Mouse (Mus musculus) heart, embryonic 12.5 days (tissue): ENCODE measurements around the gene Rtn4rl1. TPM values are rescaled to one million over a fixed set of nuclear protein-coding genes. Genes with fewer than 3 reads are reported as not detected.

Source experiments
- ATAC-seq: fragments of 200-750 bp; cut with Nextera tagmentation; 2 replicates; pipeline ENCODE4 v1.8.0; 2017; ENCODE audit warnings: moderate TSS enrichment, moderate library complexity; ENCODE audit not compliant: insufficient number of reproducible peaks, low FRiP score
- H3K27ac ChIP-seq: fragments of 300-500 bp; sonication (generic); 2 replicates; pipeline ENCODE4 v1.5.1; 2016; ENCODE audit warnings: mild to moderate bottlenecking, moderate library complexity; ENCODE audit not compliant: poor library complexity, severe bottlenecking
- H3K27me3 ChIP-seq: fragments of 300-500 bp; sonication (generic); replicated peaks from 2 replicates; pipeline ENCODE4 v1.6.1; 2016; ENCODE audit warnings: mild to moderate bottlenecking, moderate library complexity
- H3K36me3 ChIP-seq: fragments of 300-500 bp; sonication (generic); 2 replicates; pipeline ENCODE4 v1.6.1; 2016; ENCODE audit warnings: mild to moderate bottlenecking, moderate library complexity
- H3K4me1 ChIP-seq: fragments of 300-500 bp; sonication (generic); replicated peaks from 2 replicates; pipeline ENCODE4 v1.6.1; 2016; ENCODE audit warnings: mild to moderate bottlenecking
- H3K4me2 ChIP-seq: fragments of 300-500 bp; sonication (generic); 2 replicates; pipeline ENCODE4 v1.6.1; 2016; ENCODE audit warnings: mild to moderate bottlenecking, moderate library complexity
- H3K4me3 ChIP-seq: fragments of 300-500 bp; sonication (generic); 2 replicates; pipeline ENCODE4 v1.5.1; 2016; ENCODE audit warnings: mild to moderate bottlenecking
- H3K9ac ChIP-seq: fragments of 300-500 bp; sonication (generic); 2 replicates; pipeline ENCODE4 v1.6.1; 2016; ENCODE audit warnings: mild to moderate bottlenecking, moderate library complexity
- H3K9me3 ChIP-seq: fragments of 300-500 bp; sonication (generic); replicated peaks from 2 replicates; pipeline ENCODE4 v1.6.1; 2016; ENCODE audit warnings: mild to moderate bottlenecking, moderate library complexity
- whole genome bisulfite sequencing: fragments of 180-500 bp; shearing (Covaris S2); methylation state at CpG from one replicate; pipeline ENCODE4 v1.1.7; 2016; 5-methylcytosine and 5-hydroxymethylcytosine counted together
- microRNA counts: library from miRNA; unstranded; fragments of <30 nt; microRNA quantifications from one replicate; lab custom pipeline; 2017
- microRNA-seq: library from miRNA; unstranded; fragments of <30 nt; microRNA quantifications from one replicate; pipeline ENCODE4, GENCODE M21; 2017
- polyA plus RNA-seq: library from polyadenylated mRNA; unstranded; fragments of >200 nt; fragmentation: Nextera tagmentation; extraction: Ambion mirVana; gene quantifications from 2 replicates; pipeline ENCODE4 v1.2.1, GENCODE M21; 2016

Rtn4rl1 gene
- polyA plus RNA-seq, 1 experiment from 2014 or later: 16.8 TPM

GRCm38 (mm10) chr11:75308650-75309049 lies 115.1 kb downstream of the Rtn4rl1 start:
- peaks cover 85% of the 10 kb centered on the region for H3K36me3 ChIP-seq

GRCm38 (mm10) chr11:75310813-75311212 lies 117.2 kb downstream of the Rtn4rl1 start:
- Histone ChIP-seq H3K4me3 (no peak overlapping the region), H3K27me3 (no peaks in the 10 kb centered on the region), H3K27ac (no peak overlapping the region), H3K4me2 (no peak overlapping the region), H3K9me3 (no peaks in the 10 kb centered on the region), H3K4me1 (no peaks in the 10 kb centered on the region), H3K36me3 (peaks cover 91% of the 10 kb centered on the region), H3K9ac (no peak overlapping the region)
- 85% methylated on average over 8 of the region's 8 CpGs for WGBS
- ATAC-seq: no peak

More at GRCm38 (mm10) chr11:75308650-75309049, 115.1 kb downstream of the Rtn4rl1 start:
- Histone ChIP-seq H3K4me2 (no peak overlapping the region), H3K27me3 (no peaks in the 10 kb centered on the region), H3K9ac (no peak overlapping the region), H3K4me1 (no peaks in the 10 kb centered on the region), H3K27ac (no peak overlapping the region), H3K4me3 (no peak overlapping the region), H3K9me3 (no peaks in the 10 kb centered on the region)
- ATAC-seq: no peak
- 87% methylated on average over 4 of the region's 4 CpGs for WGBS

- WGBS: 86% methylated on average over 6 of the region's 6 CpGs
- H3K9ac ChIP-seq: no peak overlapping the region
Observed at GRCm38 (mm10) chr11:75311751-75312150, 118.2 kb downstream of the Rtn4rl1 start.

GRCm38 (mm10) chr11:75313834-75314233 lies 120.3 kb downstream of the Rtn4rl1 start:
- peaks cover 84% of the 10 kb centered on the region for H3K36me3 ChIP-seq
- ATAC-seq: no peak
- H3K27ac ChIP-seq: no peak overlapping the region
- 80% methylated on average over 8 of the region's 8 CpGs for WGBS
- H3K4me3 ChIP-seq: no peak overlapping the region
- H3K4me2 ChIP-seq: no peak overlapping the region
- no peak overlapping the region for H3K9ac ChIP-seq
- H3K9me3 ChIP-seq: no peaks in the 10 kb centered on the region
- no peaks in the 10 kb centered on the region for H3K27me3 ChIP-seq
- no peaks in the 10 kb centered on the region; the same call in 1 of the 2 replicates for H3K4me1 ChIP-seq

More at GRCm38 (mm10) chr11:75311751-75312150, 118.2 kb downstream of the Rtn4rl1 start:
- H3K4me3 ChIP-seq: no peak overlapping the region
- H3K4me2 ChIP-seq: no peak overlapping the region
- peaks cover 89% of the 10 kb centered on the region for H3K36me3 ChIP-seq
- H3K27me3 ChIP-seq: no peaks in the 10 kb centered on the region
- no peaks in the 10 kb centered on the region for H3K4me1 ChIP-seq
- no peaks in the 10 kb centered on the region for H3K9me3 ChIP-seq
- ATAC-seq: no peak
- no peak overlapping the region for H3K27ac ChIP-seq

MicroRNA genes within 50 kb of the gene (microRNA counts, 519-probe panel; counts per million panel counts)
- microRNA mmu-miR-132 (lab: Ali Mortazavi, UCI): 4,071 counts per million, percentile 35 among the panel's probes with 10 or more counts
- microRNA mmu-miR-212 (lab: Ali Mortazavi, UCI): not detected

Small RNA genes within 50 kb of the gene (microRNA-seq; reads per million reads assigned to microRNA genes)
- gene Mir132: 115 reads per million, percentile 54 among the genes with 10 or more reads in this experiment
- 17.0 reads per million, percentile 30 among the genes with 10 or more reads in this experiment for gene Mir212

Other genes starting within 250 kb of the Rtn4rl1 start
- 13.3 and 13.8 TPM in 2 replicates for gene Hic1, start 24.3 kb upstream of the Rtn4rl1 start, polyA plus RNA-seq
- 19.4 and 20.5 TPM in 2 replicates for gene Ovca2, start 14.9 kb upstream of the Rtn4rl1 start, polyA plus RNA-seq
- gene Dph1, start 2.5 kb upstream of the Rtn4rl1 start, polyA plus RNA-seq: 23.3 and 23.5 TPM in 2 replicates
- 120 and 122 TPM in 2 replicates for gene Rpa1, start 154.5 kb downstream of the Rtn4rl1 start, polyA plus RNA-seq
- 12.8 and 14.6 TPM in 2 replicates for gene Smyd4, start 154.7 kb downstream of the Rtn4rl1 start, polyA plus RNA-seq
- gene Serpinf1, start 228.9 kb downstream of the Rtn4rl1 start, polyA plus RNA-seq: 39.6 and 39.7 TPM in 2 replicates
- 0.86 and 6.4 TPM in 2 replicates for gene Serpinf2, start 245.8 kb downstream of the Rtn4rl1 start, polyA plus RNA-seq